Mouse (Mus musculus) kidney, adult 2 months (tissue): Measurements from ENCODE around the gene Ccdc134. TPM values are rescaled to one million over a fixed set of nuclear protein-coding genes. Genes with fewer than 3 reads are reported as not detected.

Source experiments
- DNase-seq: peaks from one replicate; pipeline ENCODE4 v3.0.0; 2021
- H3K27ac ChIP-seq: fragments of 200-500 bp; 2 replicates; pipeline ENCODE4 v1.5.1; 2012; ENCODE audit warnings: low read depth, low read length, control low read depth, inconsistent platforms; ENCODE audit not compliant: insufficient read depth
- H3K27me3 ChIP-seq: fragments of 200-500 bp; replicated peaks from 2 replicates; pipeline ENCODE4 v1.6.1; 2012; ENCODE audit warnings: mild to moderate bottlenecking, moderate library complexity, low read length, inconsistent platforms; ENCODE audit not compliant: control insufficient read depth, insufficient read depth
- H3K36me3 ChIP-seq: fragments of 200-500 bp; 2 replicates; pipeline ENCODE4 v1.6.1; 2012; ENCODE audit warnings: mild to moderate bottlenecking, moderate library complexity, low read length, inconsistent platforms; ENCODE audit not compliant: control insufficient read depth, insufficient read depth
- H3K4me1 ChIP-seq: fragments of 200-500 bp; 2 replicates; pipeline ENCODE4 v1.6.1; 2011; ENCODE audit warnings: low read length; ENCODE audit not compliant: control insufficient read depth, insufficient read depth
- H3K4me3 ChIP-seq: fragments of 200-500 bp; 2 replicates; pipeline ENCODE4 v1.5.1; 2011; ENCODE audit warnings: mild to moderate bottlenecking, low read depth, low read length, control low read depth; ENCODE audit not compliant: insufficient read depth
- CTCF ChIP-seq: fragments of 200-500 bp; conservative IDR thresholded peaks from 2 replicates; pipeline ENCODE4 v1.5.1; 2011; ENCODE audit warnings: low read depth, mild to moderate bottlenecking, control low read depth, low read length, moderate library complexity, mixed read lengths; ENCODE audit not compliant: insufficient read depth, insufficient read length
- POLR2A ChIP-seq: fragments of 200-500 bp; IDR thresholded peaks from one replicate; pipeline ENCODE4 v1.6.1; 2011; ENCODE audit warnings: low read depth, low read length, control low read depth
- WGBS: fragments of 180-500 bp; shearing (Covaris S2); methylation state at CpG from one replicate; pipeline ENCODE4 v1.1.7; 2018; 5-methylcytosine and 5-hydroxymethylcytosine counted together
- polyA plus RNA-seq: library from polyadenylated mRNA; depleted of rRNA; stranded (reverse); fragments of >200 nt; gene quantifications from 2 replicates; pipeline ENCODE4 v1.2.3, GENCODE M21; 2012

The Ccdc134 gene
- polyA plus RNA-seq, 1 experiment, result 6.9 TPM

GRCm38 (mm10) chr15:82140355-82140754 lies 12.6 kb downstream of the Ccdc134 start:
- no peaks in the 10 kb centered on the region for H3K36me3 ChIP-seq
- no peak for DNase-seq
- TF ChIP-seq CTCF, result 0 out of 2 replicates have a peak, but pooled peaks have one; percentile 16
- no peak for TF ChIP-seq POLR2A
- no peak overlapping the region for H3K4me3 ChIP-seq
- no peaks in the 10 kb centered on the region for H3K27me3 ChIP-seq
- H3K4me1 ChIP-seq, result peaks cover under 1% of the 10 kb centered on the region; the same call in 1 of the 2 replicates
- H3K27ac ChIP-seq, result no peak overlapping the region
- 91% methylated on average over 3 of the region's 3 CpGs for WGBS

- 76% methylated on average over 5 of the region's 5 CpGs for WGBS
- Histone ChIP-seq H3K4me1 (peaks cover 15% of the 10 kb centered on the region; the same call in 1 of the 2 replicates), H3K27ac (no peak overlapping the region), H3K27me3 (no peaks in the 10 kb centered on the region), H3K36me3 (no peaks in the 10 kb centered on the region), H3K4me3 (no peak overlapping the region)
- peak; percentile 25 for DNase-seq
- TF ChIP-seq POLR2A (no peak), CTCF (no peak)
Measured at GRCm38 (mm10) chr15:82144157-82144556, 16.4 kb downstream of the Ccdc134 start.

GRCm38 (mm10) chr15:82145408-82145807 lies 17.7 kb downstream of the Ccdc134 start:
- Histone ChIP-seq H3K36me3 (no peaks in the 10 kb centered on the region), H3K27ac (no peak overlapping the region; the same call in 1 of the 2 replicates), H3K4me1 (peaks cover 19% of the 10 kb centered on the region; the same call in 1 of the 2 replicates), H3K27me3 (no peaks in the 10 kb centered on the region), H3K4me3 (no peak overlapping the region)
- TF ChIP-seq POLR2A (no peak), CTCF (no peak)
- DNase-seq, result no peak
- 42% methylated on average over 2 of the region's 2 CpGs for WGBS

GRCm38 (mm10) chr15:82145851-82146769 lies 18.4 kb downstream of the Ccdc134 start:
- no peak for TF ChIP-seq CTCF
- TF ChIP-seq POLR2A, result no peak
- Histone ChIP-seq H3K36me3 (no peaks in the 10 kb centered on the region), H3K4me1 (peaks cover 19% of the 10 kb centered on the region; the same call in 1 of the 2 replicates), H3K27me3 (no peaks in the 10 kb centered on the region), H3K27ac (peak overlapping the region; percentile 93), H3K4me3 (peak overlapping the region; percentile 51)
- WGBS, result 25% methylated on average over 11 of the region's 11 CpGs
- peak; percentile 10 for DNase-seq

GRCm38 (mm10) chr15:82146770-82147610 lies 19.3 kb downstream of the Ccdc134 start, which contains the start of gene Srebf2:
Gene Srebf2, plus strand, starts transcription at chr15:82147181.
- peak within 1 kb of the TSS; percentile 93 for H3K27ac ChIP-seq
- H3K4me3 ChIP-seq, result peak within 1 kb of the TSS; percentile 76
- WGBS, result 2% methylated on average over 79 of the region's 79 CpGs
- DNase-seq, result peak; percentile 100
- TF ChIP-seq CTCF (no peak), POLR2A (peak; percentile 61)
- H3K36me3 ChIP-seq, result no peaks in the 10 kb centered on the region
- H3K4me1 ChIP-seq, result peaks cover 20% of the 10 kb centered on the region; the same call in 1 of the 2 replicates
- no peaks in the 10 kb centered on the region for H3K27me3 ChIP-seq

GRCm38 (mm10) chr15:82147611-82148111 lies 19.9 kb downstream of the Ccdc134 start:
- Histone ChIP-seq H3K27me3 (no peaks in the 10 kb centered on the region), H3K4me3 (peak overlapping the region; percentile 76), H3K36me3 (no peaks in the 10 kb centered on the region), H3K4me1 (peaks cover 23% of the 10 kb centered on the region; the same call in 1 of the 2 replicates), H3K27ac (peak overlapping the region; percentile 48; the same call in 1 of the 2 replicates)
- WGBS, result 1% methylated on average over 50 of the region's 50 CpGs
- TF ChIP-seq POLR2A (no peak), CTCF (no peak)
- peak; percentile 64 for DNase-seq

GRCm38 (mm10) chr15:82148510-82148911 lies 20.8 kb downstream of the Ccdc134 start:
- Histone ChIP-seq H3K27me3 (no peaks in the 10 kb centered on the region), H3K4me3 (peak overlapping the region; percentile 76), H3K36me3 (no peaks in the 10 kb centered on the region), H3K27ac (no peak overlapping the region), H3K4me1 (peaks cover 23% of the 10 kb centered on the region; the same call in 1 of the 2 replicates)
- WGBS, result 34% methylated on average over 9 of the region's 9 CpGs
- DNase-seq, result peak; percentile 56
- TF ChIP-seq POLR2A (no peak), CTCF (no peak)
